Mouse (Mus musculus): ENCODE measurements at regions not wholly inside any gene's neighbourhood (a gene's known extent, or its start where the extent isn't known, plus 50 kb on each side); places are given as distances from the start of the nearest gene placed in this dataset.

GRCm38 (mm10) chr11:23169742-23170428, 86.0 kb upstream of the Xpo1 start:
- DNase-seq (ENCODE audit: low spot score in 2 of 2): no peak

- DNase-seq (ENCODE audit: low spot score in 2 of 2): no peak
Observed at GRCm38 (mm10) chr11:23170813-23171212, 85.0 kb upstream of the Xpo1 start.

- no peak for DNase-seq (ENCODE audit: low spot score in 2 of 2)
Observed at GRCm38 (mm10) chr11:23171760-23172159, 84.1 kb upstream of the Xpo1 start.

GRCm38 (mm10) chr11:23181647-23182046, 74.2 kb upstream of the Xpo1 start:
- no peak for DNase-seq (ENCODE audit: low spot score in 2 of 2)

- no peak for DNase-seq (ENCODE audit: low spot score in 2 of 2)
Observed at GRCm38 (mm10) chr11:23185211-23185610, 70.6 kb upstream of the Xpo1 start.

GRCm38 (mm10) chr11:23201701-23202449, 54.0 kb upstream of the Xpo1 start:
- DNase-seq (ENCODE audit: low spot score in 2 of 2): no peak

GRCm38 (mm10) chr11:23203566-23203965, 52.3 kb upstream of the Xpo1 start:
- DNase-seq (ENCODE audit: low spot score in 2 of 2): no peak

GRCm38 (mm10) chr11:23204041-23204440, 51.8 kb upstream of the Xpo1 start:
- no peak for DNase-seq (ENCODE audit: low spot score in 2 of 2)
